In genomic region chr4:53210685-53211084, GRCm38 (mm10) we compare ENCODE assay signal across 15 mouse cellular contexts.
"Had no signal": no experiment of that assay in that cellular context is flagged by ENCODE, and none has a peak within 500 bp of the region (broad histone marks: within the 10 kb centered on the region; RNA-seq: fewer than 3 reads in every experiment).

No protein-coding gene starts in this region.

- H3K27me3 ChIP-seq: neural tube, embryonic 13.5 days; neural tube, embryonic 15.5 days; stomach, embryonic 15.5 days had no signal

- H3K4me1 ChIP-seq: neural tube, embryonic 13.5 days; neural tube, embryonic 15.5 days; stomach, embryonic 15.5 days had no signal

- H3K9ac ChIP-seq: neural tube, embryonic 13.5 days; neural tube, embryonic 15.5 days; stomach, embryonic 15.5 days had no signal

- H3K36me3 ChIP-seq: neural tube, embryonic 13.5 days; neural tube, embryonic 15.5 days; stomach, embryonic 15.5 days had no signal

- H3K4me2 ChIP-seq: neural tube, embryonic 13.5 days; neural tube, embryonic 15.5 days; stomach, embryonic 15.5 days had no signal

- H3K9me3 ChIP-seq: neural tube, embryonic 13.5 days; neural tube, embryonic 15.5 days; stomach, embryonic 15.5 days had no signal

- DNase-seq: right cerebral cortex, adult 18-20 months; right cerebral cortex, postnatal 14 days; right cerebral cortex, postnatal 25 days; right cerebral cortex, postnatal 4 days; spleen, adult 18-20 months; thymus, adult 18-20 months; thymus, adult 2 months; thymus, postnatal 14 days; thymus, postnatal 25 days; thymus, postnatal 36 days; thymus, postnatal 4 days had no signal

- H3K4me3 ChIP-seq: neural tube, embryonic 13.5 days; neural tube, embryonic 15.5 days; stomach, embryonic 15.5 days had no signal

- H3K27ac ChIP-seq: neural tube, embryonic 13.5 days; neural tube, embryonic 15.5 days; stomach, embryonic 15.5 days; stomach, postnatal 0 days had no signal
